Mouse (Mus musculus) G1E (cell line): ENCODE measurements around the gene Mtmr6. TPM values are rescaled to one million over a fixed set of nuclear protein-coding genes. Genes with fewer than 3 reads are reported as not detected.
"Not testable (repeated sequence)": the region's sequence is repeated elsewhere in the genome, so short reads cannot be mapped to it uniquely, and the experiment has no call there.

ENCODE experiments used
- ATAC-seq: 2 replicates; pipeline ENCODE4 v1.8.0; 2016; ENCODE audit warnings: mild to moderate bottlenecking; ENCODE audit not compliant: insufficient number of reproducible peaks, poor library complexity, low FRiP score, severe bottlenecking; ENCODE audit errors: extremely low read depth
- DNase-seq: peaks from one replicate; pipeline ENCODE4 v3.0.0; 2012; ENCODE audit warnings: low spot score
- H3K27me3 ChIP-seq: 2 replicates; pipeline ENCODE4 v1.6.1; 2012; ENCODE audit warnings: mild to moderate bottlenecking, low read length, inconsistent platforms; ENCODE audit not compliant: insufficient read depth
- H3K36me3 ChIP-seq: replicated peaks from 2 replicates; pipeline ENCODE3; 2012; ENCODE audit warnings: mild to moderate bottlenecking, inconsistent platforms
- H3K4me1 ChIP-seq: 2 replicates; pipeline ENCODE4 v1.6.1; 2012; ENCODE audit warnings: low read depth, low read length, inconsistent platforms, mixed read lengths; ENCODE audit not compliant: insufficient read depth
- H3K4me3 ChIP-seq: 2 replicates; pipeline ENCODE4 v1.5.1; 2012; ENCODE audit warnings: low read depth, mild to moderate bottlenecking, inconsistent platforms, low read length, moderate library complexity, mixed read lengths
- H3K9me3 ChIP-seq: replicated peaks from 2 replicates; pipeline ENCODE4 v1.6.1; 2012; ENCODE audit warnings: inconsistent platforms
- CTCF ChIP-seq: IDR thresholded peaks from 2 replicates; pipeline ENCODE4 v1.5.1; 2012; ENCODE audit warnings: low read depth, low read length, inconsistent platforms, mixed read lengths
- GATA1 ChIP-seq: IDR thresholded peaks from 2 replicates; pipeline ENCODE4 v1.6.1; 2012; ENCODE audit warnings: borderline replicate concordance, low read length, inconsistent platforms, mixed read lengths
- GATA2 ChIP-seq: IDR thresholded peaks from 2 replicates; pipeline ENCODE4 v1.6.1; 2012; ENCODE audit warnings: low read depth, low read length, inconsistent platforms, borderline replicate concordance
- POLR2AphosphoS5 ChIP-seq: IDR thresholded peaks from 2 replicates; pipeline ENCODE4 v1.6.1; 2012; ENCODE audit warnings: low read depth, low read length, inconsistent platforms; ENCODE audit not compliant: insufficient replicate concordance
- TAL1 ChIP-seq: conservative IDR thresholded peaks from 2 replicates; pipeline ENCODE4 v1.6.1; 2012; ENCODE audit warnings: low read depth, low read length, inconsistent platforms, mixed read lengths
- polyA plus RNA-seq: library from polyadenylated mRNA; stranded (reverse); fragments of >175 nt; gene quantifications from 2 replicates; pipeline ENCODE4 v1.2.3, GENCODE M21; 2012
- total RNA-seq, 2 experiments: library from RNA; stranded (forward) in 1 of 2; stranded (reverse) in 1 of 2; fragments of 200-1000 nt in 1 of 2; fragments of >200 nt in 1 of 2; fragmentation: Nextera tagmentation in 1 of 2; gene quantifications; 2 replicates each; pipeline ENCODE4 v1.2.3; 2014 to 2017

Mtmr6 gene
- total and polyA plus RNA-seq, 3 experiments: 10.0 to 67.6 (median 28.4) TPM

- Histone ChIP-seq H3K4me3 (no peak overlapping the region), H3K9me3 (no peaks in the 10 kb centered on the region), H3K27me3 (no peaks in the 10 kb centered on the region), H3K36me3 (peaks cover 37% of the 10 kb centered on the region), H3K4me1 (no peaks in the 10 kb centered on the region)
- ATAC-seq: no peak
- no peak for DNase-seq
- TF ChIP-seq POLR2AphosphoS5 (no peak), GATA2 (no peak), TAL1 (no peak)
Observed at GRCm38 (mm10) chr14:60304441-60305220, 39.6 kb downstream of the Mtmr6 start.

GRCm38 (mm10) chr14:60308113-60308512, 43.1 kb downstream of the Mtmr6 start:
- Histone ChIP-seq H3K4me1 (no peaks in the 10 kb centered on the region), H3K9me3 (no peaks in the 10 kb centered on the region), H3K27me3 (peaks cover 6% of the 10 kb centered on the region; the same call in 1 of the 2 replicates), H3K4me3 (no peak overlapping the region), H3K36me3 (peaks cover 8% of the 10 kb centered on the region)
- TF ChIP-seq GATA1: no peak
- no peak for TF ChIP-seq GATA2
- ATAC-seq: no peak
- no peak for DNase-seq

GRCm38 (mm10) chr14:60310691-60311090, 45.7 kb downstream of the Mtmr6 start:
- Histone ChIP-seq H3K4me3 (no peak overlapping the region), H3K9me3 (no peaks in the 10 kb centered on the region), H3K27me3 (peaks cover 6% of the 10 kb centered on the region; the same call in 1 of the 2 replicates), H3K4me1 (no peaks in the 10 kb centered on the region), H3K36me3 (no peaks in the 10 kb centered on the region)
- TF ChIP-seq GATA1 (no peak), GATA2 (no peak), CTCF (no peak), TAL1 (no peak), POLR2AphosphoS5 (no peak)
- ATAC-seq (no peak), DNase-seq (no peak)

GRCm38 (mm10) chr14:60319231-60319630, 54.2 kb downstream of the Mtmr6 start:
- Histone ChIP-seq H3K4me3 (no peak overlapping the region), H3K4me1 (no peaks in the 10 kb centered on the region), H3K27me3 (no peaks in the 10 kb centered on the region), H3K9me3 (no peaks in the 10 kb centered on the region), H3K36me3 (no peaks in the 10 kb centered on the region)
- ATAC-seq: no peak
- TF ChIP-seq TAL1 (no peak), CTCF (no peak), GATA2 (no peak), POLR2AphosphoS5 (no peak), GATA1 (no peak)
- no peak for DNase-seq

- Histone ChIP-seq H3K4me1 (no peaks in the 10 kb centered on the region), H3K9me3 (no peaks in the 10 kb centered on the region), H3K36me3 (no peaks in the 10 kb centered on the region), H3K27me3 (no peaks in the 10 kb centered on the region), H3K4me3 (no peak overlapping the region)
- DNase-seq (no peak), ATAC-seq (no peak)
- no peak for TF ChIP-seq CTCF
- TF ChIP-seq GATA2: no peak
- no peak for TF ChIP-seq GATA1
- no peak for TF ChIP-seq TAL1
- TF ChIP-seq POLR2AphosphoS5: no peak
Observed at GRCm38 (mm10) chr14:60320813-60321212, 55.8 kb downstream of the Mtmr6 start.

GRCm38 (mm10) chr14:60340001-60340400, 75.0 kb downstream of the Mtmr6 start:
- ATAC-seq, H3K4me1 ChIP-seq, DNase-seq, H3K9me3 ChIP-seq, H3K36me3 ChIP-seq, H3K4me3 ChIP-seq: not testable (repeated sequence)
- H3K27me3 ChIP-seq: peaks cover 11% of the 10 kb centered on the region

GRCm38 (mm10) chr14:60340570-60340969, 75.5 kb downstream of the Mtmr6 start:
- H3K4me3 ChIP-seq: no peak overlapping the region
- H3K9me3 ChIP-seq: no peaks in the 10 kb centered on the region
- no peaks in the 10 kb centered on the region for H3K4me1 ChIP-seq
- no peak for TF ChIP-seq TAL1
- TF ChIP-seq GATA2: no peak
- no peak for TF ChIP-seq GATA1
- TF ChIP-seq POLR2AphosphoS5: no peak
- no peak for TF ChIP-seq CTCF
- no peak for ATAC-seq
- no peak for DNase-seq
- H3K36me3 ChIP-seq: no peaks in the 10 kb centered on the region
- H3K27me3 ChIP-seq: peaks cover 11% of the 10 kb centered on the region
